Mouse (Mus musculus) lung, postnatal 14 days (tissue): Measurements from ENCODE around the gene R3hdm4.

ENCODE experiments used
- DNase-seq: peaks from one replicate; pipeline ENCODE4 v3.0.0; 2021

The R3hdm4 gene

GRCm38 (mm10) chr10:79921572-79921971, 564 bp upstream of the R3hdm4 start:
- DNase-seq = no peak

- no peak for DNase-seq
These were observed 735 bp downstream of the R3hdm4 start for GRCm38 (mm10) chr10:79920056-79920890.

GRCm38 (mm10) chr10:79919251-79919849, 1.7 kb downstream of the R3hdm4 start:
- no peak for DNase-seq

GRCm38 (mm10) chr10:79918231-79919078, 2.6 kb downstream of the R3hdm4 start:
- peak; percentile 52 for DNase-seq

GRCm38 (mm10) chr10:79917532-79918100, 3.4 kb downstream of the R3hdm4 start:
- no peak for DNase-seq

GRCm38 (mm10) chr10:79916808-79917531, 4.0 kb downstream of the R3hdm4 start, which contains the start of gene Kiss1r:
Gene Kiss1r, plus strand, starts transcription at chr10:79916971.
- DNase-seq = peak; percentile 91

GRCm38 (mm10) chr10:79916081-79916480, 4.9 kb downstream of the R3hdm4 start:
- no peak for DNase-seq

GRCm38 (mm10) chr10:79914948-79915596, 5.9 kb downstream of the R3hdm4 start:
- no peak for DNase-seq

- no peak for DNase-seq
These were observed 6.7 kb downstream of the R3hdm4 start for GRCm38 (mm10) chr10:79914131-79914947.

GRCm38 (mm10) chr10:79912412-79912811, 8.6 kb downstream of the R3hdm4 start:
- DNase-seq = no peak

GRCm38 (mm10) chr10:79910556-79910955, 10.5 kb downstream of the R3hdm4 start, which contains the start of gene Gm26602:
Gene Gm26602, plus strand, starts transcription at chr10:79910856.
- no peak for DNase-seq

GRCm38 (mm10) chr10:79909092-79909922, 11.7 kb downstream of the R3hdm4 start:
- no peak for DNase-seq

GRCm38 (mm10) chr10:79908167-79909091, 12.6 kb downstream of the R3hdm4 start, which contains the start of gene Med16:
Gene Med16, minus strand, starts transcription at chr10:79908923.
- peak; percentile 97 for DNase-seq

- no peak for DNase-seq
These were observed 13.6 kb downstream of the R3hdm4 start for GRCm38 (mm10) chr10:79907415-79907814.

- DNase-seq = no peak
These were observed 14.3 kb downstream of the R3hdm4 start for GRCm38 (mm10) chr10:79906712-79907111.

- no peak for DNase-seq
These were observed 20.0 kb downstream of the R3hdm4 start for GRCm38 (mm10) chr10:79900951-79901410.

- no peak for DNase-seq
These were observed 23.4 kb downstream of the R3hdm4 start for GRCm38 (mm10) chr10:79897316-79898245.
